Mouse (Mus musculus) liver, embryonic 14.5 days (tissue): ENCODE data around the gene Itpr1.

ENCODE experiments used
- CTCF ChIP-seq: IDR thresholded peaks from 2 replicates; pipeline ENCODE4 v1.5.1; 2016; ENCODE audit warnings: antibody characterized with exemption, low read depth, control low read depth
- EP300 ChIP-seq: IDR thresholded peaks from 2 replicates; pipeline ENCODE4 v1.6.1; 2016; ENCODE audit warnings: antibody characterized with exemption, low read depth

DNA sequence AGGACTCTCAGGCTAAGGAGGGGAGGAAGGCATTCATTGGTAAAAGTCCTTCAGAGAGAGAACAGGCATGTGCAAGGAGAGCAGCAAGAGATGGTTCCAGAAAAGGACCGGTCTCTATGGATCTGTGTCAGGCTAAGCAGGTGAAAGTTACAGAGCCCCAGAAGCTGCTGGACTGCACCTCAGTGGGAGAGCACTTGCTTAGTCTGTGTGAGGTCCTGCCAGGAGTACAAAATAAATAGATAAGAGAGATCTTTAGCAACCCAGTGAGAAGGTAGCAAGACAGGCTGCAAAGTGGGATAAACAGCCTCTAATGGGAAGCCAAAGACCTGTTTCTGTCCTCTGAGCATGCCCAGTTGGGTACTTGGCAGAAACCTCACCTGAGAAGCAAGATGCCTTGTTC lies 305.1 kb downstream of the Itpr1 start:
- no peak for TF ChIP-seq CTCF
- no peak for TF ChIP-seq EP300
